Mouse (Mus musculus) stomach, postnatal 0 days (tissue): ENCODE data around the gene Nsun7.

Experiments
- CTCF ChIP-seq: IDR thresholded peaks from 2 replicates; pipeline ENCODE4 v1.5.1; 2016; ENCODE audit warnings: antibody characterized with exemption, low read depth, mild to moderate bottlenecking, moderate library complexity
- EP300 ChIP-seq: optimal IDR thresholded peaks from 2 replicates; pipeline ENCODE3; 2016; ENCODE audit warnings: antibody characterized with exemption

DNA sequence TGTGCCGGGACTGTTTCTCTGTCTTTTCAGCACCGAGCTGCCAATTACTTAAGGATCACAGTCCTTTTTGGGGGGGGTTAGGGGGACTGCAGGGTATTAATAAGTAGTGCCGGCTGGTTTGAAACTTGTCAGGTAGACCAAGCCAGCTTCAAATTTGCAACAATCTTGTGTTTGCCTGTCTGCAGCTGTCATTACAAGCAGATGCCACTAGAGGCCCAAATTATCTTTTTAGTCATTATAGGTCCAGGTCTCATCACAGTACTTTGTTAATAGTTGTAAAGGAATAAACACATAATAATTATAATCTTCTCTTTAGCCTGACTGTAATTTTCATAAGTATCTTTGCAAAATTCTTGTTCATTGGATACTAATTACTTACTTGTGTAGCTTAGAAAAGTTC lies 14.7 kb downstream of the Nsun7 start:
- peak; percentile 54 for TF ChIP-seq CTCF
- TF ChIP-seq EP300 = no peak
